Mouse (Mus musculus) cerebellum, postnatal 25 days (tissue): Measurements from ENCODE around the gene Tlr9.

Source experiments
- DNase-seq, 2 experiments: peaks; one replicate each; pipeline ENCODE4 v3.0.0; 2021; ENCODE audit warnings: mixed read lengths in 2 of 2

Tlr9 gene

DNA sequence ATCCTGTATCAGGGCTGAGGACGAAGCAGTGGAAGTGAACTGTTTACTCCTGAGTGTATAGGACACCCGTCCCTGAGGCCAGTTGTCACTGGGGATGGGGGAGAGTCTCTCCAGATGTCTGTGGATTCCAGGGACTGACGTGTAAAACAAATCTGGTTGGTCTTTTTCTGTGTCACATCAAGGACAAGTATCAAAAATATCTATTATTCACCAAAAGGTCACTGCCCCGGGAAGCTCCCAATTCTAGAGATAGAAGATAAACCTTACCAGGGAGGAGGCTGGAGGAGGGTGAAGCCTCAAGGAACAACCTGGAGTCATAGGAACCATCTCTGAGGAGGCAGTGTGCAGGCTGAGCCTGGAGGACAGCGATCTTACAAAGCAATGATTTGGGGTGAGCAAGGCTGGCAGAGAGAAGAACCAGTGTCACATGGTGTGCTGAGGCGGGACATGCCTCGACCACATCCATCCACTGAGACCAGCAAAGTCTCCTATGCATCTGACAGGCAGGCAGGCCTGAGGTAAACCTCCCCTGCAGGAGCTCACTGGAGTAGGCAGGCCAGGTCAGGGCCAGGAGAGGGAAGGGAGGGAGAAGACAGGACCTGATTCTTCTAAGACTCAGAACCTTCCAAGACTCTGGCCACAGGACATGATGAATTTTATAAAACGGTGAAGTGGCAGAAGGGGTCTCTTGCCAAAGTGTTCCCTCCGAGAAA is 46.8 kb downstream of the Tlr9 start:
- no peak for DNase-seq

DNA sequence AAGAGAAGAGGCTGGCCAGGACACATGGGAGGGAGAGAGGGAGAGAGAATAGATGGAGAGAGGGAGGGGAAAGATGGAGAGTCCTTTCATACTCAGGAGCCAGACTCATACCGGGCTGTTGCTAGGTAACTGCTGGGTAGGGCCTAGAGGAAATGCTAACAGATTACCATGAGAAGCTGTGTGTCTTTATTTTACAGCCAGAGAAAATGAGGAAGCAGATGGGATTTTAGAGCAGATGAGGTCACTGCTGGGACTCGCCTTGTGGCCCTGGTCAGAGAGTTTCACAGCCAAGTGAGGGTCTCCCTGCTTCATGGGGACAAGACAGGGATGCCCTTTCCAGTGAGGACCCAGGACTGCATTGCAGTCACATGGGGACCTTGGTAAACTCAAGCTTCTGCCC is 47.5 kb downstream of the Tlr9 start:
- no peak for DNase-seq

DNA sequence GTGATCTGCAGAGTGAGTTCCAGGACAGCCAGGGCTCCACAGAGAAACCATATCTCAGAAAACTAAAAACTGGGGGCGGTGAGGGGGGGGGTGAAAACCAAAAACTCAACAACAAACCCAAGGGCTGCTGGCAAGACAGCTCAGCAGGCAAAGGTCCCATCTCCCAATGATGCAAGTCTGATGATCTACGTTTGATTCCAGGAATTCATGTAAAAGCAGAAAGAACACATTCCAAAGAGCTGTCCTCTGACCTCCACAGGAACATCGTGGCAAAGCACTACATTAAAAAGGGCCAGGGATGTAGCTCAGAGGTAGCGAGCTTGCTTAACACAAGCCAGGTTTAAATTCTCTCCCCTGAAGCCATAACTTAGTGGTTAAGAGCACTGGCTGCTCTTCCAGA is 48.3 kb downstream of the Tlr9 start:
- DNase-seq = no peak

DNA sequence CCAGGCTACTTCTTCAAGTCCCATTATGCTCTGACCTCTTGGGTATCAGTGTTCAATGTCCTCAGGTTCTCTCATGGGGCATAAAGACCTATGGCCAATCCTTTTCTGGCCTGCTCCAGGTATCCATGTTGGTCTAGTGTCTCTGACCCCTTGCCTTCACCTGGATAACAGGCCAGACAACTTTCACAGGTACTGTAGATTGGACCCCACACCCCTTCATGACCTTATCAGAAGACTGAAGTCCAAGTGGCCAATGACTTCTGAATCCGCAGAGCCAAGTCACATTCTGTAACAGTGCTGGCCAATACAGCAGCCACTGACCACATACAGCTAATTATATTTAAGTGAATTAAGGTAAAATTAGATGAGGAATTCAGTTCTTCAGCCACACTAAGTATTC is 49.9 kb downstream of the Tlr9 start:
- no peak for DNase-seq

DNA sequence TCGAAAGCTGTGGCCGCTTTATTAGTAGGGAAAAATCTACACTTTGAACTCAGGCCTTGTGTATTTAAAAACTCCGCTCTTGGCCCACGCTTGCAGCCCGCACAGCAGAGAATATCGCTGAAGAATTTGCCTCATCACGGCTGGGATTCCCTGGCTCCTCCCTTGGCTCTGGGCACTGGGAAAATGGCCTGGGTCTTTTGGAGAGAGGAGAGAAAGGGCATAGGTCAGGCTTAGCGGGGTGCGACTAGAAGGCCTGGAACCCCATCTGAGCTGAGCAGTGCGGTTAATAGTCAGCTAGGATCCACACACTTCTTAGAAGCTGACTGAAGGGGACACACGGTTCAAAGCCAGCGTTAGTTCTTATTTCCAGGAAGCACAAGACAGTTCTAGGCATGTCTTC is 50.9 kb downstream of the Tlr9 start:
- no peak for DNase-seq

DNA sequence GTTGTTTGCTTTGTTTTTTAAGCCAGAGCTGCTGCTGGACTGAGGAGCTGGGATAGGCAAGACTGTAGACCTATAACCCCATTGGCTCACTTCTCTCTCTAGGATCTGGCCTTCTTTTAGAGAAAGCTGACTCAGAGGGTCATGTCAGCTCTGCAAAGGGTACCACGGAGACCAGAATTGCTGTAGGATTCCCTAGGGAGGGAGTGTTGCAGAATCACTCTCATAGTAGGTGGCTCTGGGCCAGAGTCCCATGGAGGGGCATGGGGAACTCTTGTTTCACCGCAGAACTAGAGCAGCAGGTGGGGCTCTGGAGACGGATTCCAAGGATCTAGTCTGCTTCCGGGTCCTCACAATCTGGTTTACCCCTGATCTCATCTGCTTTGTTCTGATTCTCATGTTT is 51.4 kb downstream of the Tlr9 start:
- DNase-seq = no peak

DNA sequence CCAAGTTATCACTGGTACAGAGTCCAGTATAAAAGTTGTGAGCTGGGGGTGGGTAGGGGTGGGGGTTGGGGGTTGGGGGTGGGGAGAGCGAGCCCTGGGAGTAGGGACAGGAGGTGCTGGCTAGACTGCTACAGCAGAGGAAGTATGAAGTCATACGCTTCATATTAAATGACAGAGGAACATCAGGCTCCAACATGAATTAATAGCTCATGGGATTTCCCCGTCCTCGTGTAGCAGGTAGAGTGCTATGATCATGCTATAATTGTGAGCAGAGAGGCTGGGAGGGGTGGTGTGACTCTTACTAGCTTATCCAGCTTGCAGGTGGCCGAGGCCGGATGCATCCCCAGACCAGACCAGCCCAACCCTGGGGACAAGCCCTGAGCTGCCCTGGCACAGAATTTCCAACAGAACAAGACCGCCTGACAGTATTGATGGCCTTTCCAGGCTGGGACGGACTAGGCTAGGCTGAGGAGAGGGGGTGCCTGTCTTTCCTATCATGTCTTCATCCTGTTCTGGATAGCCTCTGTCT is 52.3 kb downstream of the Tlr9 start:
- DNase-seq = no peak

DNA sequence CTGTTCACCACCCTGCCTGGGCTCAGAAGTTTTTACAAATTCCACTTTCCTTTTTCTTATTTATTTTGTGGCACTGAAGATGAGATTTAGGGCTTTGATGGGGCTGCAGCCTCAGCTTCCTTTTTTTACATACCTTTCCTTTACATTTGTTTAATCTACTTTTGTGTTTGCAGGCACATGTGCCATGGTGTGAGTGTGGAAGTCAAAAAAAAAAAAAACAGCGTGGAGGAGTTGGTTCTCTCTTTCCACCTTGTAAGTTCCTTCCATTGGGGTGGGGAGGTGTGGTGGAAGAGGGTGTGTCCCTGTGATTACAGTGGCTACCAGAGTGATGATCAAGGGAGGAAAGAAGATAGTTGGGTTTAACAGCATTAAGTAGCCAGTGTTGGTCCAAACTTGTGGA is 53.4 kb downstream of the Tlr9 start:
- DNase-seq = no peak
